In the genomic region with DNA sequence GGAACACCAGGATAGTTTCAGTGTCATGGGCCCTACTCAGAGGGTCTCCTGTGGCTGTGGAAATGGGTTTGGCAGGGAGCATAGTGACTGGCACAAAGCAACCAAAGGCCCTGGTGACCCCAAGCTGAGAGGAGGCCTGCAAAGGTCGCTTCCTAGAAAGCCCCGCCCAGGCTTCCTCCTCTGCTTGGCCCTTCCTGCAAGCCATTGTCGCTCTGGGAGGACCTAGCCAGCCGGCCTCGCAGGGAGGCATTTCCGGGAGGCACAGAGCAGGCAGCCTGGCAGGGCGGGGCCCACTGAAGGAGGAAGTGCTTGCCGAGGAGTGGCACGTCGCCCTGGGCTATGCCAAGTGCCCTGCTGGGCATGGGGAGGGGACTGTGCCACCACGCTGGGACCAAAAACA, we compare ENCODE assay signal across 8 mouse cellular contexts. TPM values are rescaled to one million over a fixed set of nuclear protein-coding genes. Genes with fewer than 3 reads are reported as not detected.
DNase-seq lines count a peak whose midpoint lies in the region; ATAC-seq lines count a peak whose summit lies in the region.

No protein-coding gene starts in this region.

- no peak overlapping the region for H3K9ac ChIP-seq in liver, embryonic 11.5 days (ENCODE audit: low read depth, low read length)
- H3K9ac ChIP-seq in midbrain, embryonic 16.5 days (ENCODE audit: low read depth, low read length) = 0 out of 2 replicates have a peak overlapping the region, but pooled peaks have one; percentile 4
- H3K9ac ChIP-seq in stomach, embryonic 14.5 days (replicated peaks; ENCODE audit: low read depth, low read length) = no peak overlapping the region

- H3K27me3 ChIP-seq in liver, embryonic 11.5 days (replicated peaks; ENCODE audit: control insufficient read depth, insufficient read depth, low read length) = no peaks in the 10 kb centered on the region
- H3K27me3 ChIP-seq in midbrain, embryonic 16.5 days (ENCODE audit: control insufficient read depth, insufficient read depth, low read depth, low read length) = no peaks in the 10 kb centered on the region
- no peaks in the 10 kb centered on the region for H3K27me3 ChIP-seq in stomach, embryonic 14.5 days (ENCODE audit: control insufficient read depth, insufficient read depth, low read length)

- peak; percentile 65 for DNase-seq in layer of hippocampus, adult 11-12 months (ENCODE audit: low spot score)
- no peak for DNase-seq in layer of hippocampus, adult 18-20 months (ENCODE audit: low spot score in 2 of 2)
- DNase-seq in embryo, embryonic 10.5 days (ENCODE audit: low spot score) = peak; percentile 74
- DNase-seq in heart, adult 8-10 months (ENCODE audit: low spot score) = peak; percentile 86
- peak; percentile 75 for DNase-seq in kidney, adult 18-20 months
- peak; percentile 73 for DNase-seq in liver, embryonic 11.5 days (ENCODE audit: low spot score)

- H3K27ac ChIP-seq in liver, embryonic 11.5 days (ENCODE audit: low read depth, low read length) = no peak overlapping the region
- H3K27ac ChIP-seq in midbrain, embryonic 16.5 days (ENCODE audit: low read length) = no peak overlapping the region
- H3K27ac ChIP-seq in stomach, embryonic 14.5 days (ENCODE audit: low read length) = no peak overlapping the region; the same call in 1 of the 2 replicates

- H3K9me3 ChIP-seq in liver, embryonic 11.5 days (ENCODE audit: control insufficient read depth, low read length) = no peaks in the 10 kb centered on the region
- no peaks in the 10 kb centered on the region for H3K9me3 ChIP-seq in midbrain, embryonic 16.5 days (replicated peaks; ENCODE audit: control insufficient read depth, low read length, poor library complexity, severe bottlenecking)
- H3K9me3 ChIP-seq in stomach, embryonic 14.5 days (ENCODE audit: control insufficient read depth, low read depth, low read length) = no peaks in the 10 kb centered on the region

- 8% methylated on average over 11 of the region's 11 CpGs for WGBS in liver, embryonic 11.5 days
- 8% methylated on average over 11 of the region's 11 CpGs for WGBS in midbrain, embryonic 16.5 days
- 12% methylated on average over 11 of the region's 11 CpGs for WGBS in stomach, embryonic 14.5 days

- peaks cover 7% of the 10 kb centered on the region; the same call in 1 of the 2 replicates for H3K4me1 ChIP-seq in liver, embryonic 11.5 days (replicated peaks; ENCODE audit: control insufficient read depth, insufficient read depth, low read length)
- no peaks in the 10 kb centered on the region for H3K4me1 ChIP-seq in midbrain, embryonic 16.5 days (ENCODE audit: control insufficient read depth, insufficient read depth, low read length)
- 0 out of 2 replicates have a peak, but pooled peaks cover 6% of the 10 kb centered on the region for H3K4me1 ChIP-seq in stomach, embryonic 14.5 days (ENCODE audit: control insufficient read depth, insufficient read depth, low read length)

- H3K36me3 ChIP-seq in liver, embryonic 11.5 days (ENCODE audit: control insufficient read depth, insufficient read depth, low read length) = no peaks in the 10 kb centered on the region
- H3K36me3 ChIP-seq in midbrain, embryonic 16.5 days (ENCODE audit: control insufficient read depth, insufficient read depth, low read length) = no peaks in the 10 kb centered on the region
- no peaks in the 10 kb centered on the region for H3K36me3 ChIP-seq in stomach, embryonic 14.5 days (ENCODE audit: control insufficient read depth, insufficient read depth, low read length)

- ATAC-seq in liver, embryonic 11.5 days (replicated peaks; ENCODE audit: low FRiP score) = peak; percentile 82
- ATAC-seq in midbrain, embryonic 16.5 days = peak; percentile 36; the same call in 1 of the 2 replicates
- peak; percentile 71; the same call in 1 of the 2 replicates for ATAC-seq in stomach, embryonic 14.5 days (ENCODE audit: insufficient number of reproducible peaks, insufficient read depth, low FRiP score, low read depth)

- H3K4me3 ChIP-seq in liver, embryonic 11.5 days (ENCODE audit: low read depth, low read length) = 0 out of 2 replicates have a peak overlapping the region, but pooled peaks have one; percentile 17
- H3K4me3 ChIP-seq in midbrain, embryonic 16.5 days (ENCODE audit: low read depth, low read length) = no peak overlapping the region
- no peak overlapping the region for H3K4me3 ChIP-seq in stomach, embryonic 14.5 days (ENCODE audit: low read depth, low read length)

- peak overlapping the region; percentile 57 for H3K4me2 ChIP-seq in liver, embryonic 11.5 days
- no peak overlapping the region for H3K4me2 ChIP-seq in midbrain, embryonic 16.5 days (ENCODE audit: low read length)
- no peak overlapping the region for H3K4me2 ChIP-seq in stomach, embryonic 14.5 days (replicated peaks; ENCODE audit: low read depth, low read length)

RNA-seq across cellular contexts. Expression of a gene that starts 21.5 kb away (rescaled TPM):
- total RNA-seq in layer of hippocampus, adult 18-20 months (2021) = 10 to 100 TPM; 83.0 to 84.1 TPM
- total RNA-seq in heart, adult 8-10 months (2022) = 100 to 1,000 TPM; 241 to 287 (median 262) TPM
- polyA plus RNA-seq in liver, embryonic 11.5 days (2014; fragmentation: Nextera tagmentation; extraction: Ambion mirVana) = 7.3 and 8.1 TPM in 2 replicates
- polyA plus RNA-seq in midbrain, embryonic 16.5 days (2015; fragmentation: Nextera tagmentation; extraction: Ambion mirVana) = 4.8 and 5.4 TPM in 2 replicates
- 8.4 and 9.5 TPM in 2 replicates for polyA plus RNA-seq in stomach, embryonic 14.5 days (2014; fragmentation: Nextera tagmentation; extraction: Ambion mirVana)

Comparison
In these comparisons a context has a peak if more than half of its experiments do, and no peak if none do; other contexts are left out.
1. DNase-seq: peak in layer of hippocampus, adult 11-12 months (single experiment), embryo, embryonic 10.5 days (single experiment), heart, adult 8-10 months (single experiment), kidney, adult 18-20 months (single experiment) and liver, embryonic 11.5 days (single experiment); none in layer of hippocampus, adult 18-20 months (0 of 2).
2. Peak in every context shown above with its lines, with median percentiles within 50 percentile points of each other: ATAC-seq.